Mouse (Mus musculus): ENCODE results near the gene Hibch. TPM values are rescaled to one million over a fixed set of nuclear protein-coding genes. Genes with fewer than 3 reads are reported as not detected.
A peak's percentile ranks its signal among the peaks of the same experiment; 100 is the strongest.
"Not testable (repeated sequence)": the region's sequence is repeated elsewhere in the genome, so short reads cannot be mapped to it uniquely, and the experiment has no call there.

The Hibch gene
- total RNA-seq, 1 experiment from 2014 or later, result 120 TPM

- no peak for DNase-seq
Measured at GRCm38 (mm10) chr1:52867876-52868275, 23.1 kb downstream of the Hibch start.

GRCm38 (mm10) chr1:52884208-52884607, 39.5 kb downstream of the Hibch start:
- peak; percentile 4 for DNase-seq

GRCm38 (mm10) chr1:52909783-52910182, 65.1 kb downstream of the Hibch start:
- DNase-seq, result no peak

GRCm38 (mm10) chr1:52916655-52917054, 71.9 kb downstream of the Hibch start:
- no peak for DNase-seq

GRCm38 (mm10) chr1:52918897-52919296, 74.2 kb downstream of the Hibch start:
- not testable (repeated sequence) for DNase-seq

GRCm38 (mm10) chr1:52924482-52924881, 79.8 kb downstream of the Hibch start:
- not testable (repeated sequence) for DNase-seq

- no peak for DNase-seq
Measured at GRCm38 (mm10) chr1:52934494-52934893, 89.8 kb downstream of the Hibch start.

- DNase-seq, result no peak
Measured at GRCm38 (mm10) chr1:52939021-52939420, 94.3 kb downstream of the Hibch start.

GRCm38 (mm10) chr1:52947895-52948294, 103.2 kb downstream of the Hibch start:
- DNase-seq, result no peak

- no peak for DNase-seq
Measured at GRCm38 (mm10) chr1:52951146-52951868, 106.6 kb downstream of the Hibch start.

- no peak for DNase-seq
Measured at GRCm38 (mm10) chr1:52952143-52952542, 107.4 kb downstream of the Hibch start.

GRCm38 (mm10) chr1:52952551-52953397, 108.0 kb downstream of the Hibch start:
- DNase-seq, result peak; percentile 36

- DNase-seq, result no peak
Measured at GRCm38 (mm10) chr1:52953548-52953947, 108.8 kb downstream of the Hibch start.

- DNase-seq, result no peak
Measured at GRCm38 (mm10) chr1:52954456-52954855, 109.7 kb downstream of the Hibch start.

GRCm38 (mm10) chr1:52955102-52955501, 110.4 kb downstream of the Hibch start:
- DNase-seq, result peak; percentile 71

- no peak for DNase-seq
Measured at GRCm38 (mm10) chr1:52956746-52957145, 112.0 kb downstream of the Hibch start.

GRCm38 (mm10) chr1:52960191-52960590, 115.5 kb downstream of the Hibch start:
- DNase-seq, result no peak

- DNase-seq, result no peak
Measured at GRCm38 (mm10) chr1:52963097-52963496, 118.4 kb downstream of the Hibch start.

GRCm38 (mm10) chr1:52964581-52964980, 119.9 kb downstream of the Hibch start:
- DNase-seq, result no peak
